Mouse (Mus musculus) cerebellum, postnatal 4 days (tissue): ENCODE measurements around the gene Tm7sf3.
A peak's percentile ranks its signal among the peaks of the same experiment; 100 is the strongest.

ENCODE experiments used
- DNase-seq, 2 experiments: peaks; one replicate each; pipeline ENCODE4 v3.0.0; 2022; ENCODE audit warnings: low spot score in 2 of 2, mixed read lengths in 1 of 2

Gene Tm7sf3

GRCm38 (mm10) chr6:146660591-146660990 lies 18.0 kb upstream of the Tm7sf3 start:
- DNase-seq, result no peak

- DNase-seq, result no peak
Observed at GRCm38 (mm10) chr6:146653197-146653596, 10.6 kb upstream of the Tm7sf3 start.

DNA sequence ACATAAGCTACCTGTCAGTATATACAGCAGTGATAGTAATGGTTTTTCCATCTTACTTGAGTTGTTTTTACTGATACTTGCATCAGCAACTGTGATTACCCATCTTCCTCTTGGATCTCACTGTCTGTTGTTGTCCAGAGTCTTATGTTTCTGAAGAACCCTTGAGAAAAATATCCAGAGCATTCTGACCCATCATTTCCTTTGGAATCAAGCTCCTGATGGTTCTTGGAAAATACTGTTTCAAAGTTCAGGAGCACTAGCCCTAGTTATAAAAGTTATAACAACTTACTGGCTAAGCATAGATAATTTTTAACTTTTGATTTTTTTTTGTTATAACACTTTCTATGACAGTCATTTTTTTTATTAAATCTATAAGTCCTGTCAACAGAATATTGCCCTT lies 8.8 kb upstream of the Tm7sf3 start:
- DNase-seq, result no peak

GRCm38 (mm10) chr6:146650013-146650412 lies 7.4 kb upstream of the Tm7sf3 start:
- DNase-seq, result no peak

DNA sequence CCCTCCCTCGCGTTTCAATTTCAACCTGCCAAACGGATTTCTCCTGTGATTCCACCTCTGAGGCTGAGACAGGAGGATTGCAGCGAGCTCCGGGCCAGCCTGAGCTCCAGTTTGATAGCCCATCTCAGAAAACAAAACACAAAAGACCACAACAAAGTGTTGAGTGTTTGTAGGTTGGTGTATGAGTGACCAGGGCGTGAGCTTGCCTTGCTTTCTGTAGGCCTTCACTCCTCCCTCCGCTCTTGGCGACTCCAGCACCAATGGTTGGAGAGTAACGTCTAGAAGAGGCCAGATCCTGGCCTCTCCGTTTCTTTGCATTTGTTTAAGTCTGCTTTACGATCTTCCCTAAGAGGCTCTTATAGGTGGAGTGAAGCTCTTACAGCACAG lies 553 bp upstream of the Tm7sf3 start:
- DNase-seq, result no peak

- no peak for DNase-seq
Observed at GRCm38 (mm10) chr6:146641621-146642210, 908 bp downstream of the Tm7sf3 start.

GRCm38 (mm10) chr6:146640991-146641390 lies 1.6 kb downstream of the Tm7sf3 start:
- no peak for DNase-seq

- no peak for DNase-seq
Observed at GRCm38 (mm10) chr6:146640068-146640965, 2.3 kb downstream of the Tm7sf3 start.

- no peak for DNase-seq
Observed at GRCm38 (mm10) chr6:146636482-146636881, 6.1 kb downstream of the Tm7sf3 start.

- DNase-seq, result no peak
Observed at GRCm38 (mm10) chr6:146634759-146635606, 7.6 kb downstream of the Tm7sf3 start.

DNA sequence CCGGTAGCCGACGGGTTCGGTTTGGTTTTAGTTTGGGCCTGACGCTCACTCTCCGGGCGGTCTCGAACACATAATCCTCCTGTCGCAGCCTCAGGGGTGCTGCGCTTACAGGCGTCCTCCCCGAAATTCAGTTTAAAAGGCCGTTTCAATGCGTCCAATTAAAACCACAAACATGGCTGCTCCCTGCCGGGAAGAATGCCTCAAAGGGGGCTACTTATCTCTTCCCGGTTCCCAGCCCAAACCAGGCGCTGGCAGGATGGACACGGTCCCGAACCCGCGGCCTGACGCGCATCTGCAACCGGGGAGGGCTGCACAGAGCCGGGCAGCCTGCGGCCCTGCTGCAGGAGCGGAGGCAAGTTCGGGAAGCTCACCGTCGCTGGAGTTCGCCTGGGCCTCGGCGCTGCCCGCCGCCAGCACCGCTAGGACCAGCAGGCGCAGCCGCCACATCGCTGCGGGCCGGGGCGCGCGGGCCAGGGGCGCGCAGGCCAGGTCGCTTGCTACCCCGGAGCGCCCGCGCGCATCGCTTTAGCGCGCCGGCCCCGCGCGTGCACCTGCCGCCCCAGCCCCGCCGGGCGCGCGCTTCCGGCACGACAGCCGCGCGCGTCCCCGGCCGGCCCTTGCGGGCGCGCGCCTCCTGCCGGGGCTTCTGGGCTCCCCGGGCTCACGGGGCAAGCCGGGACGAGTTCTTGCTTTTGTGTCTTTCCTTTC lies 8.5 kb downstream of the Tm7sf3 start:
- DNase-seq, result peak; percentile 39 to 76

DNA sequence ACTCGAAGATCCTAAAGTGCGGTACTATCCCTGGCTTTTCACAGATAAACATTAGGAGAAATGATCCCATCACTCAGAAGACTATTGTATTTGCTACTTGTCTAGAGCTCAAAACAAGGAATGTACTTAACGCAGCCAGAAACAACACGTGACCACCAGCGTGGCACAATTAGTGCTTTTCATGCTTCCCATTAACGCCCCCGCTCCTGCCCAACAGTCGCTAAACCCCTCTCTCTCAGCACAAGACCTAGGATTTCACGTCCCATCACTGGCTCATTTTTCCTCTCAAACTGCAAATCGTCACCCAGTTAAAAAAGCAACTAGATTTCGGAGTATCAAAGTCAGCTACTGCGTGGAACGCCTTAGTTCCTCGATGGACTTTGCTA lies 9.0 kb downstream of the Tm7sf3 start:
- DNase-seq, result peak in 1 of 2 experiments; percentile 9

DNA sequence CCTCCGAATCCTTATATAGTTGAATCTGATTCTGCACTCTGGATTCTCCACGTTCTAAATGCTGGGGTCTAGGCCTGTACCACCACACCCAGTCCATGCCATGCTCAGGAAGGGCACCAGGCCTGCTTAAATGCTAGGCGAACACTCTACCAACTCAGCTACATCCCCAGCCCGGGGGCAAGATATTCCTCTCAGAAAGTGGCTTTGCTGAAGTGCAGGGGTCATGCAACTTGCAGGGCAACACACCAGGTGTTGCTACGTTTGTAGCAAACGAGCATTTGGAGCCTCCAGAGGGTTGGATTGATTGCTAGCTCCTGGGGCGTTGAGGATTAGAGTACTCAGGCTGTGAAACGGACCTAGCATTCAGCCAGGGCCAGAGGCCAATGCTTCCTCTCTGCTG lies 9.5 kb downstream of the Tm7sf3 start:
- no peak for DNase-seq

DNA sequence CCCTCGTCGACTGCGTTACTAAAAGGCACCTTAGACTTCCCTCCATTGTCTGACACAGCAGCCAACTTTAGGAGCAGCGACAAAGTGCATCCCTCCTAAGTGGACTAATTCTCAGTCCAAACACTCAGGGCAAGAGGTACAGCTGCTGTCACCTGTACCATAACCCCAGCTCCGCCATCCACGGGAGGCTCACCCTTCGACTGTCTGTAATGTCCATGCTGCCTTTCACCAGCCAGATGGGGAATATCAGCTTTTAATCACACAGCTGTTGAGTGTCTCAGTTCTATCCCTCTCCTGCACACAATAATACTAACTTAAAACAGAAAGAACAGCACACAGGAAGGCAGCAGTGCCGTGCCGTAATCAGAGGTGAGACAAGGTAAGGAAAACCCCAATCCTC lies 10.2 kb downstream of the Tm7sf3 start:
- DNase-seq, result no peak

- DNase-seq, result no peak
Observed at GRCm38 (mm10) chr6:146631847-146632246, 10.8 kb downstream of the Tm7sf3 start.

DNA sequence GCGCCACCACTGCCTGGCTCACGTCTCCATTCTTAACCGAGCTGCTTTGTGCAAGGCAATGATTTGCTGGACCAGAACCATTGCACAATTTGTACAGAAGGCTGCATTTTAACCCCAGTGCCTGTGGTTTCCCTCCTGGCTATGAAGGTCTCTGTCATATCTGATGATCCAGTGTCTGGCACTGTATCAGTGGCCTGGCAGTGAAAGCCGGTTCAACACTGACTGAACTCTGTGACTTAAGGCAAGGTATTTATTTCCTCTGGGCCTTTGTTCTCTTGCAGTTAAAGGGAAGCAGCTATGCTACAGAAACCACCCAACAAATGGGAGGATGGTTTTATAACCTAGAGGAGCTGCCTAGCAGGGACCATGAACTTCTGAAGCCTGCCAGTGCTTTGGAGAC lies 11.7 kb downstream of the Tm7sf3 start:
- no peak for DNase-seq

DNA sequence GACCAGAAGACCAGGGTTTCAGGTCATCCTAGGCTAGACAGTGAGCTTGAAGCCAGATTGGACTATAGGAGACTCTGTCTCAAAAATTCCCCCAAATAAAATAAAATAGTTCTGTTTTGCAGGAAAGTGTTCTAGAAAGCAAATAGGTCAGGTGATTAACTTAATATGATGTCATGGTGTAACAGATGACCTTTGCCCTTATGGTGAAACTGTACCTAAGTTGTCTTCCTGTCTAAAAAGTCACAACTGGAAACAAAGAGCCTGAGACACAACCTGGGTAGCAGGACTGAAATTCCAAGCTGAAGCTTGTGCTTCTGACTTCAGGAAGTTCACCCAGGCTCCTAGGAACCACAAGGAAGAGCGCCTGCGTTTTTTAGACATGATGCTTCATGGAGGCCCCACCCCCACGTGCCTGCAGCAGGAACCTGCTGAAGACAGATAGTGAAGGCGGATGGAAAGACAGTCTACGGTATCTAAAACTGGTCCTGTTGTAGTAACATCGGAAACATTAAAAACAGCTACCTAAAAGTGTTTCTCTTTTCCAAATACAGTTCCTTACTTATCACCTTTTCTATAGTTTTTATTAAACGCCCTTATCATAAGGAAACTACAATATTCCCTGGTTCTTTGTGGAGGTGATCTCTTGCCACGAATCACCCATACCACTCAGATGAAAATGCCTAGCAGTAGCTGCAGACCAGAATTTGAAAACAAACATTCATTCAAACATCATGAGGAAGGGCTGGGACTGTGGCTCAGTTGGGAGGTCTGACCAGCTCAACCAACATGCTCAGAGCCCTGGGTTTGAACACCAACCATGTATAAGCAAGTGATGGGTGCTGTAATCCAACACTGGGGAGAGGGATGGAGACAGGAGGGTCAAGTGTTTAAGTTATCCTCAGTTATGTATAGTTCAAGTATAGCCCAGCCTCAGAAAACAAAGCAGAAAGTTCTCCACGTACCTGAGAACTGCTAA lies 12.6 kb downstream of the Tm7sf3 start:
- DNase-seq, result no peak

DNA sequence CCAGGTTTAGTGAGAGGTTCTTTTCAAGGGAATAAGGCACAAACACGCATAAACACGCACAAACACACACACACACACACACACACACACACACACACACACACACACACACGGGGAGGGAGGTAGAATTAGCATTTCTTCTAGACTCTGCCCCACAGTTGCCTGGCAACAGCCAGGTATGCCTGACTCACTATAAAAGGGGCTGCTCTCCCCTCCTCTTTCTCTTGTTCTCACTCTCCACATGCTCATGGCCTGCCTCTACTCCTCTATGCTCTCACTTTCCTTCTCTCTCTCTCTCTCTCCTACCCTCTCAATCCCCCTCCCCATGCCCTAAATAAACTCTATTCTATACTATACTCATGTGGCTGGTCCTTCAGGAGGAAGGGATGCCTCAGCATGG lies 14.5 kb downstream of the Tm7sf3 start:
- DNase-seq, result no peak

GRCm38 (mm10) chr6:146616670-146617069 lies 26.0 kb downstream of the Tm7sf3 start:
- no peak for DNase-seq

GRCm38 (mm10) chr6:146615891-146616290 lies 26.7 kb downstream of the Tm7sf3 start:
- DNase-seq, result no peak

- DNase-seq, result no peak
Observed at GRCm38 (mm10) chr6:146614541-146614940, 28.1 kb downstream of the Tm7sf3 start.
